11 mouse cellular contexts compared by ENCODE assay signal in genomic region chr9:30964685-30965084, GRCm38 (mm10). TPM values are rescaled to one million over a fixed set of nuclear protein-coding genes. Genes with fewer than 3 reads are reported as not detected.
DNase-seq lines count a peak whose midpoint lies in the region; ATAC-seq and TF ChIP-seq lines count a peak whose summit lies in the region.
"Had no signal": no experiment of that assay in that cellular context is flagged by ENCODE, and none has a peak within 500 bp of the region (broad histone marks: within the 10 kb centered on the region; RNA-seq: fewer than 3 reads in every experiment).

No protein-coding gene starts in this region.

- H3K4me1 ChIP-seq in hindbrain, postnatal 0 days (ENCODE audit: insufficient read depth, low read length): no peaks in the 10 kb centered on the region
- no peaks in the 10 kb centered on the region for H3K4me1 ChIP-seq in hindbrain, embryonic 14.5 days (replicated peaks; ENCODE audit: control insufficient read depth, insufficient read depth, low read length)

- H3K27ac ChIP-seq in hindbrain, postnatal 0 days: no peak overlapping the region
- H3K27ac ChIP-seq in hindbrain, embryonic 14.5 days: no peak overlapping the region

- no peak for TF ChIP-seq CTCF in hindbrain, postnatal 0 days (IDR thresholded peaks at IDR 0.05; ENCODE audit: low read depth)

- H3K4me3 ChIP-seq in hindbrain, postnatal 0 days (ENCODE audit: low read length): no peak overlapping the region
- no peak overlapping the region for H3K4me3 ChIP-seq in hindbrain, embryonic 14.5 days (replicated peaks; ENCODE audit: low read length)

- 49% methylated on average over 10 of the region's 10 CpGs for WGBS in hindbrain, postnatal 0 days
- WGBS in hindbrain, embryonic 14.5 days: 78% methylated on average over 10 of the region's 10 CpGs

- peak; percentile 70 for ATAC-seq in hindbrain, postnatal 0 days
- ATAC-seq in hindbrain, embryonic 14.5 days (ENCODE audit: low FRiP score): no peak

- H3K9ac ChIP-seq in hindbrain, postnatal 0 days (replicated peaks; ENCODE audit: low read length): no peak overlapping the region
- H3K9ac ChIP-seq in hindbrain, embryonic 14.5 days: no peak overlapping the region

- no peaks in the 10 kb centered on the region for H3K9me3 ChIP-seq in hindbrain, postnatal 0 days (ENCODE audit: low read length)
- no peaks in the 10 kb centered on the region for H3K9me3 ChIP-seq in hindbrain, embryonic 14.5 days (ENCODE audit: control insufficient read depth, low read length)

- intact Hi-C loops in gastrocnemius, postnatal 14 days (cut with DNase I; ENCODE audit: low total_unique reads): no loop called here

- peak; percentile 51 for DNase-seq in hindbrain, postnatal 0 days (ENCODE audit: low spot score)
- no peak for DNase-seq in hindbrain, embryonic 14.5 days (ENCODE audit: low spot score)
- peak; percentile 66 for DNase-seq in brain, adult 2 months (ENCODE audit: low read depth, low spot score)
- DNase-seq in gastrocnemius, postnatal 14 days: peak; percentile 52
- peak; percentile 46 for DNase-seq in lung, postnatal 36 days
- DNase-seq in spleen, postnatal 10 days (ENCODE audit: low spot score in 2 of 2): no peak
- DNase-seq in spleen, adult 18-20 months: no peak
- no peak for DNase-seq in adrenal gland, adult 2 months
- DNase-seq: adrenal gland, postnatal 14 days had no signal

- no peaks in the 10 kb centered on the region for H3K27me3 ChIP-seq in hindbrain, postnatal 0 days (ENCODE audit: insufficient read depth, low read length)
- H3K27me3 ChIP-seq in hindbrain, embryonic 14.5 days (ENCODE audit: control insufficient read depth, insufficient read depth, low read length): no peaks in the 10 kb centered on the region

- no peaks in the 10 kb centered on the region for H3K36me3 ChIP-seq in hindbrain, postnatal 0 days (ENCODE audit: insufficient read depth, low read length)
- no peaks in the 10 kb centered on the region for H3K36me3 ChIP-seq in hindbrain, embryonic 14.5 days (replicated peaks; ENCODE audit: control insufficient read depth, insufficient read depth)

- no peak overlapping the region for H3K4me2 ChIP-seq in hindbrain, postnatal 0 days (ENCODE audit: low read depth, low read length)
- no peak overlapping the region for H3K4me2 ChIP-seq in hindbrain, embryonic 14.5 days (replicated peaks)

RNA-seq across cellular contexts. Expression of gene Adamts8, which starts 22.3 kb away (rescaled TPM):
- total RNA-seq in hindbrain, postnatal 0 days (2014; rRNA removed): 2.5 and 3.3 TPM in 2 replicates
- polyA plus RNA-seq in hindbrain, postnatal 0 days (2015; fragmentation: Nextera tagmentation; extraction: Ambion mirVana): 1.7 and 1.8 TPM in 2 replicates
- 2.0 and 3.0 TPM in 2 replicates for polyA plus RNA-seq in hindbrain, embryonic 14.5 days (2014; fragmentation: Nextera tagmentation; extraction: Ambion mirVana)
- total RNA-seq in gastrocnemius, postnatal 14 days (2021): 1 to 10 TPM; 3.8 to 4.2 TPM
- total RNA-seq in adrenal gland, adult 2 months (2021): under 1 TPM; 0.12 to 0.14 TPM
- polyA plus RNA-seq in adrenal gland, adult 2 months (2012; rRNA removed): 0.04 and 0.34 TPM in 2 replicates
- total RNA-seq: common myeloid progenitor, adult 5-6 weeks; megakaryocyte-erythroid progenitor cell, adult 5-6 weeks had no signal

RNA-seq across cellular contexts. Expression of gene Adamts15, which starts 42.4 kb away (rescaled TPM):
- total RNA-seq in hindbrain, postnatal 0 days (2014; rRNA removed): 14.6 and 20.2 TPM in 2 replicates
- 3.5 and 3.6 TPM in 2 replicates for polyA plus RNA-seq in hindbrain, postnatal 0 days (2015; fragmentation: Nextera tagmentation; extraction: Ambion mirVana)
- 4.6 and 4.8 TPM in 2 replicates for polyA plus RNA-seq in hindbrain, embryonic 14.5 days (2014; fragmentation: Nextera tagmentation; extraction: Ambion mirVana)
- 1 to 10 TPM; 3.9 to 5.8 TPM for total RNA-seq in gastrocnemius, postnatal 14 days (2021)
- 1 to 10 TPM; 4.6 to 4.9 TPM for total RNA-seq in adrenal gland, adult 2 months (2021)
- 3.4 and 3.5 TPM in 2 replicates for polyA plus RNA-seq in adrenal gland, adult 2 months (2012; rRNA removed)
- total RNA-seq: common myeloid progenitor, adult 5-6 weeks; megakaryocyte-erythroid progenitor cell, adult 5-6 weeks had no signal

Comparison
In these comparisons a context has a peak if more than half of its experiments do, and no peak if none do; other contexts are left out.
1. DNase-seq: peak in hindbrain, postnatal 0 days (single experiment), brain, adult 2 months (single experiment), gastrocnemius, postnatal 14 days (single experiment) and lung, postnatal 36 days (single experiment); none in hindbrain, embryonic 14.5 days (single experiment), spleen, postnatal 10 days (0 of 2), spleen, adult 18-20 months (0 of 2) and adrenal gland, adult 2 months (single experiment).